Mouse (Mus musculus): ENCODE measurements around the gene Atf6. TPM values are rescaled to one million over a fixed set of nuclear protein-coding genes. Genes with fewer than 3 reads are reported as not detected.

Gene Atf6
- total RNA-seq, 4 experiments from 2014 or later = 44.3 to 51.8 (median 48.5) TPM

DNA sequence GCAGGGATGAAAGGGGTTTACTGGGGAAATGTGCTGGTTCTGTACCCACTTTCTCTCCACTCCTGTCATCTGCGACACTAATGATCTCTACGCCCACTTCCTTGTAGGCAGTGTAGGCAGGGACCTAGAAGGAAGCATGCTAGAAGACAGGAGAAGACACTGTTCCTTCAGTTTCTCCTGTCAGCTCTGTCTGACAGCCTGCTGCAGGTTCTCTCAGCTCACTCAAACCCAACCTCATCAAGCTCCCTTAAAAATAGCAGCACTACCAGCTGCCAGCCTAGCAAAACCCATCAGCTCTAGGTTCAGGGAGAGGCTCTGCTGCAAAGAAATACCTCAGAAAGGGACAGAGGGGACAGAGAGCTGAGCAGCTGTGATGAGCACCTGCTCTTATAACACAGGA, 17.6 kb downstream of the Atf6 start:
- DNase-seq (ENCODE audit: low spot score in 2 of 2) = no peak

DNA sequence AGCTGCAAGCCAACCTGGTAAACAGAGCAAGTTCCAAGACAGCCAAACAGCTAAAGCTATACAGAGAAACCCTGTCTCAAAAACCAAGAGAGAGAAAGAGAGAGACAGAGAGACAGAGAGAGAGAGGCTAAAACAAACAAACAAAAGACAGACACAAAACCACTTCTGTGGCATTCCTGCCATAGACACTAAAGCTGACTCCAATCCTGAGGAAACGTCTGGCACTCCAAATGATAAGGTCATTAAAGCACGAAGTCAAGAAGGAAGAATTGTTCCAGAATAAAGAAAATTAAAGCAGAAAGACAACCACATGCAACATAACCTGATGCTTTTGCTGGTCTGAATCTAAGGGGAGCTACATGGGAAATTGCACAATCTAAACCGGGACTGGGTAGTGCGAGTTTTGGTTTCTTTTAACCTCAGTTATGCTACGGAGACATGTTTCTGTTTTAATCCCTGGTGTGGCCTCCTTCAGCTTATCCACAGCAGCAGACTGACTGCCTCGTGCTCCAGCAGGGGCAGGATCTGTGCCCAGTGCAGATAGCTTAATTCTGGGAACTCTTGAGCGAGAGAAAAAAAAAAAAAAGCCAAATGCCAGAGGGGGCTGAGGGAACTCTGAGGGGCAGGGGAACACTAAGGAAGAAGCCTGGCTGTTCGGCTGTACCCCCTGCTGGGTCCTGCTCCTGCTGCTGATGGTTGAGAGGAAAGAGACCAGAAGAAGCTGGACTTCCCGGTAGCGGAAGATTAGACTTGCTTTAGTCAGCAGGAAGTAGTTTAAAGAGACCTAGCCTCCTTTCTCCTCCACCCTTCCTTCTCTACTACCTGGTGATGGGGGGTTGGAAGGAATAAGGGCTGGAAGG, 21.9 kb downstream of the Atf6 start:
- DNase-seq (ENCODE audit: low spot score in 2 of 2) = no peak

DNA sequence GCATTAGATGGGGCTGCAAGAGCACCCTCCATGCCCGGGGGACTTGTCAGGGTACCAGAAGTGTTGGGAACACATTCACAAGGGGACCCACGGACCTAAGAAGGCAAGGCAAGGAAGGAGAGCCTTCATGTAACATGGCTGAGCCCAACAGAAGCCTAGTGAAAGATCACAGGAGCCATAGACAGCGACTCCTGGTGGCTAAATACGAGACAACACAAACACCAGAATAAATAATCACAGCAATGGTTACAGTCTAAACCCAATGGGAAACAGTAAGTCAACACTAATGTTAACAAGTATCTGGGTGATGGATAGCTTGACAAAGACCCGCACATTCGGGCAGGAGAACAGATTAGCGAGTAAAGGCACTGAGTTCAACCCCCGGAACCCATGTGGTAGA, 23.2 kb downstream of the Atf6 start:
- no peak for DNase-seq (ENCODE audit: low spot score in 2 of 2)

DNA sequence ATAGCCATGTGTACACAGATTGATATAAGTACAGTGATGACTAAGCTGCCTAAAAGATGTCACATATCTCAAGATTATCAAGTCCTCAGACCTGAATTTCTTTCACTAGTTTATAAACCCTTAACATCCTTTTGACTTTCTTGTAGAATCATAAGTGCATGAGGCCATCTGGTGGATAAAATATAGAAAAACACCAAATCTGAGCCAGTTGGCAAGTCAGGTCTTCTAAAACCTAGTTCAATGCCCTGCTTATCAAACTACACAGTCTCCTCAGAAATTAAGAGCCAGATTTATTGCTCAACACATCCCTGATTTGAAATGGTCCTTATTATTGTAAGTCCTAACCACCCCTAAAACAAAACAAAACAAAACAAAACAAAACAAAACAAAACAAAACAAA, 27.9 kb downstream of the Atf6 start:
- DNase-seq (ENCODE audit: low spot score in 2 of 2) = no peak

DNA sequence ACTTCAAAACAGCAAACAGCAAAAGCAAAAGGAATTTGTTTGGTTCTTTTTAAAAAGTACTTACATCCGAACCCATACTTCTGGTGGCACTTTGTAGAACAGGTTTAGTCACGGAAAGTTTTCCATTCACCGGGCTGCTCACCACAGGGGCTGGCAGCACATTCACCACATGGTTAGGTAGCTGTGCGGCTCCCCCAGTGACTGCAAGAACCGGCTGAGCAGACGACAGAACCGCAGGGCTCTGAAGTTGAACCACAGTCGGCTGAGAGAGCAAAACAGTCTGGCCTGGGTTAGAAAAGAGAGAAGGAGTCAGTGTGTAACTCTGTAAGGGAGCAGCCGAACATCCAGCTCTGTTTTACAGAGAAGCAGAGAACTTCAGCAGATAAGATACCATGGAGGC, 32.8 kb downstream of the Atf6 start:
- DNase-seq (ENCODE audit: low spot score in 2 of 2) = no peak

DNA sequence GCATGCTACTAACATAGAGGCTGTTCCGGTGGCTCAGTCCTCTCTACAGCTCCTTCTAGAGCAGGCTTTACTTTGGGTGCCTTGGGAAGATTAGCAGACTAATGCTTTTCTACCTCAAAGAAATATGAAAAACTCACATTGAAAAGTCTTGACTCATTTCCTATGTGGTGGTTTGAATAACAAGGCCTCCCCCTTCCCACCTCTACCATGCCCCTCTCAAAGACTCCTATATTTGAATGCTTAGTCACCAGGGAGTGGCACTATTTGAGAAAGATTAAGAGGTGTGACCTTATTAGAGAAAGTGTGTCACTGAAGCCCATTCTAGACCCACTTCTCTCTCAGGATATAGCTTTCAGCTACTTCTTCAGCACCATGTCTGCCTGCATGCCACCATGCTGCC, 37.8 kb downstream of the Atf6 start:
- DNase-seq (ENCODE audit: low spot score in 2 of 2) = no peak

DNA sequence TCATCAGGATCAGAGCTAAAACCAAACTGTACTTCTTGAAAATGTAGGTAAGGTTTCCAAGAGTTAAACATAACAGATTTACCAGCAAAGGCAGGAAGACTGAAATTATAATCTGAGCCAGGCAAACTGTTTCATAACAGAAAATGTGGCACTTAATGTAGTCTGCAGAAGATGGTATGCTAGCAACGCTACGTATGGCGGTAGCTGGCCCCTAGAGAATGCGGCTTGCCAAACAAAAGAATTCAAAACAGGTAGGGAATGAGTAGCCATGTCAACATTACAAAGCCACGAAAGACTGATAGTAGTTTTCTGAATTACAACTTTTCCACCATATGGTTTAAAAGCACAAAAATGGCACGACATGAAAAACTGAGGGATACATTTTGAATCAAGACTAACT, 38.2 kb downstream of the Atf6 start:
- no peak for DNase-seq (ENCODE audit: low spot score in 2 of 2)

DNA sequence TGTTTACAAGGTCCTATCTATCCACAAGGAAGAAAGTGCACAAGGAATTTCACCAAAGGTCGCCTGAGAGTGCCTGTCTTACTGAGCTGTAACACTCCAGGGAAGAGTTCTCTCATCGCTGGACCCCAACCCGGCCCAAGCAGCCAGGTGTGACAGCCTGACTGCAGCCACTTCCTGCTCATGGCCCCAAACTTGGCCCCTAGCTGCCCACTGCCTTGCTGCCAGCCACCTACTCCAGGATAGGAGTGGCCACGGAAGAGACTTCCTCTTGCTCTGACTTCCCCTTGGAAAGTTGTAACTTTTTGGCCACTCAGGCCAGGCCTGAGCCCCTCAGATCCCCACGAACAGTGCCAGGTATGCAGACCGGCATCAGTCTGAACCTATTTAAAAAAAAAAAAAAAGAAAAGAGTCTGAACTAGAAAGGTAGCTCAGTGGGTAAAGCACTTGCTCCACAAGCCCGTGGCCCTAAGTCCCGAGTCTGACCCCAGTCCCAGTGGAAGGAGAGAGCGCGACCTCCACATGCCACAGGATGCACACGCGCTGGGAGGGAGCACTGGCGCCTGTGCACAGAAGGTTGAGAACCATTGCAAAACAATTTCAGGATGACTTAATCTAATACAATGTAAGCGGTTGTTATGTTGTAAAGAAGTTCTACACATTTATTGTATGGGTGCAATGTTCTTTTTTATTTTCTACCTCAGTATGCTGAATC, 47.3 kb downstream of the Atf6 start:
- no peak for DNase-seq (ENCODE audit: low spot score in 2 of 2)

DNA sequence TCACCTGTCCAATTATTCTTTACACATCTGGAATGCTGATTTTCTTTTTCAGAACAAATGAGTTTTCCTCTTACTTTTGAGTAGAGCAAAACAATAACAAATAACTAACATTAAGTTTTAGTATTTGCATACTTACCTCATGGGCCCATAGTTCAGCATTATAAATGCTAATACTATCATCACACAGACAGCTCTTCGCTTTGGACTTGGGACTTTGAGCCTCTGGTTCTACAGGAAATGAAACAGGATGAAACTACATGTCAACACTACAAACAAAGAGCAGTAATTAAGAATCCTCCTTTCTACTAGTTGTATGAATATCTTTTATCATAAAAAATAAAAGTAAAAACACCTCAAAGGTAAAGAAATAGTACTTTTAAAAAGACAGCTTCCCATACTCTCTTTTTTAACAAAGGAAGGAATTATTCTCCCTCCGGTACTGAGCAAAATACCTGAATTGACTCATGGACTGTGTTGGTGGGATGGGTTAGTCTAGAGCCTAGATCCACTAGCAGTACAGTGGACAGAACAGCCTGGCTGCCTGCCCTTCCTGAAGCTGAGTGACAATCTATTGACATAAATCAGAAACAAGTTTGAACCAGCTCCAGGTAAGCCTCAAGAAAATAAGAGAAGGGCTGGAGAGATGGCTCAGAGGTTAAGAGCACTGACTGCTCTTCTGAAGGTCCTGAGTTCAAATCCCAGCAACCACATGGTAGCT, 52.1 kb downstream of the Atf6 start:
- DNase-seq (ENCODE audit: low spot score in 2 of 2) = no peak

DNA sequence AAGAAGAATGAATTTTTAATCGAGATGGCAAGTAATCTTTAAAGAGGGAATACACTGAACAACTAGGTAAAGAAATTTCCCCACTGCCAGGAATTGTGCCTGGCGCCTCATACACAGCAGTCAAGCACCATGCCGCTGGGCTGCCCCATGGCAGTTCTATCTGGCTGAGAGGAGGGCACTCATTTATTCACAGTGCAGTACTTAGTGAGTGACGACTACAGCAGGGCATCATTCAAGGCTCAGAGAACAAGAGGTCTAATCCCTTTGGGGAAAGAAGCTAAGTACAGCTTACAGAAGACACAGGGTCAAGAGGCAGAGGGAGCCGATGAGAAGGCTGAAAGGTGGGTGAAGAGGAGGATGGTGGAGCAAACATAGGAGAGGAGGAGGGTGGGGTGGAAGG, 54.7 kb downstream of the Atf6 start:
- no peak for DNase-seq (ENCODE audit: low spot score in 2 of 2)

DNA sequence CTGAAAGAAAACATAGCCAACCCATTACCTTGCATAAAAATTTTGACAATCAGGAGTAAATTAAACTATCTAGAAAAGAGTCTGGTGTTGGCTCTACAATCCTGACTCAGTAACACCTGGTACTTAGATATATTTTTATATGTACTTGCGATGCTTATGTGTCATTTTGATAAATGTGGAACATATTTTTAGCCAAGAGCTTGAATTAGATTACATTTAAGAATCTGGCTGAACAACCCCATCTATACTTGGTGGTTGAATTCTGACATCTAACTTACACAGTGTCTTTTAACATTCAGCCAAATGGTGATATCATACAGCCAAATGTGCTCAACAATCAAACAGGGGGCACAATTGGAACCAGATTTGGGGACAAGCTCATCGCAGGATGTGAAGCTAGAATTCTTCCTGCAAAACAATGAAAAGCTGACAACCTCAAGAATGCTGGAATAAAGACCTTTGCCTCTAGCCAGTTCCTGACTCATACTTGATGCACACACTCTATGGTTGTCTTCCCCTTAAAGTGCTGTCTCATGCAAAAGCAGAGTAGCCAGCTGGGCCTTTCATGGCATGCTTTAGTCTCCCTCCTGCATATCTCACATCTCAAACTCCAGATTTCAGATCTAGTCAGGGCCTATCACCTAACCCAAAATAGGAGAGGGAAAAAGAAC, 59.8 kb downstream of the Atf6 start:
- no peak for DNase-seq (ENCODE audit: low spot score in 2 of 2)

DNA sequence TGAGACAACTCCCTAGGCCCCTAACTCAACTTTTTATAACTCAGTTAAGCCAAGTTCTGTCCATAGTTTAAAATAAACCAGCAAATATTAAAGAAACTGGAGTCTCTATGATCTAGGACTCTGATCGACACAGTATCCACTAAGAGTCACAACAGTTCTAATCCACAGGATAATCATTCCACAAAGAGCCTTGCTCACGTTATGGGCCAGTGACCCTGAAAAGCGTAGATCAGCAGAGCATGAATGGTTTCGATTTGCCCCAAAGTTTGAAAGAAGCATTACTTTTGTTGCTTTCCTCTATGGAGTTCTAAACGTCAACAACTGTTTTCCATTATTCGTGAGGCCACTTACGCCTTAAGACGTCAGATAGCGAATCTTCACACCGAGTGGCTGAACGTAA, 62.9 kb downstream of the Atf6 start:
- no peak for DNase-seq (ENCODE audit: low spot score in 2 of 2)

DNA sequence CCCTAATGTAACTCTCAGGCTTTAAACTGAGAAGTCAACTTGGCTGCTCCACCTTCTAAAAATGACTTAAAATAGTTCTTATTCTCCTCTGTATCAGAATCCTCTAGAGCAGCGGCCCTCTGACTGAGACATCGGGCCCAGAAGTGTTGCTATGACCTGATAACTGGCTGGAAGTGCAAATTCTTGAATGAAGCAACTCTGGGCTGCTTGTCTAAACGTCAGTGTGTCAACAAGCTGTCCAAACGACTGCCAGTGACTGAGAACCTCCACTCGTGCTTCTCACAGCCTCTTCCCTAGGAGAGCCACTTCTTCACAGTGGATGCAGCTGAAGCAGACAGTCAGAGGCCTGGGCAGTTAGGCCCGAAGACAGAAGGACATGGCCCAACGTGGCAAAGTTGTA, 64.9 kb downstream of the Atf6 start:
- DNase-seq (ENCODE audit: low spot score in 2 of 2) = no peak

DNA sequence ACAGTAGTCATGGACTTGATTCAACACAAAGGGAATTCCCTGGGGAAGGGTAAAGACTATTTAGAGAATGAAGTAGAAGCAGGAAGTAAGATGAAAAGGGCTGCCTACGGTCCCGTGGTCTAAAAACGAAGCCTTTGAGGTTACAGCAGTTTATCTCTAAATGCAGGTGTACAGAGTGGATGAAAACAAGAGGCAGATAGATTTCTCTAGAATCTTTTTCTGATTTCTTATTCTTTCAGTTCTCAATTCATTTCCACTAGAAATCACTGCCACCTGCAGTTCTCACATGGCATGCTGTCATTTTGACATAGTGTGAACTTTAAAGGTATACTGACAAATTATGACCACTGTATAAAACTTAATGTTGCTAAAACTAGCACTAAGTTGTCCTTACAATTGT, 66.9 kb downstream of the Atf6 start:
- DNase-seq (ENCODE audit: low spot score in 2 of 2) = no peak

DNA sequence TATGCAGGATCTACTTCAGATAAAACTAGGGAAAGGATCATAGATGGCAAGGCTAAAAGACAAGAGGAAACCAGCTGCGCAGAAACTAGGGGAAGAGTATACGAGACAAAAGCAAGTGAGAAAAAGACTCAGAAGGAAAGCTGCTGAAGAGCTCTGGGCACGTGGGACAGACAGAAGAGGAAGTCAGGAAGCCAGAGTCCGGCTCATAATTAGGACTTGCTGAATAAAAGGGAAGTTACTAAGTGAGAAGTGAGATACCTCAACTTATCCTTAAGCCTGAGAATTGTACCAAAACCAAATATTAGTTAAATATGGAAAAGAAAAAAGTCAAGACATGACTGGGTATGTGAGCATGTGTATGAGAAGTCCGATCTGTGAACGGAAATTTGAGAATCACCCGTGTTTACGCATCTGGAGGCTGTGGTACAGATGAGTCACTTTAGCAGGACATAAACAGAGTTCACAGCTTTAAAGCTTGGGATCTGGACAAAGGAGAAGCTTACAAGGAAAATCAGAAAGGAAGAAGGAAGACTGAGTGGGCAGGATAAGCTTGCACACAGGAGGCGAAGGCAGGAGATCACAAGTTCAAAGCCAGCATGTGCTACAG, 71.7 kb downstream of the Atf6 start:
- DNase-seq (ENCODE audit: low spot score in 2 of 2) = no peak

DNA sequence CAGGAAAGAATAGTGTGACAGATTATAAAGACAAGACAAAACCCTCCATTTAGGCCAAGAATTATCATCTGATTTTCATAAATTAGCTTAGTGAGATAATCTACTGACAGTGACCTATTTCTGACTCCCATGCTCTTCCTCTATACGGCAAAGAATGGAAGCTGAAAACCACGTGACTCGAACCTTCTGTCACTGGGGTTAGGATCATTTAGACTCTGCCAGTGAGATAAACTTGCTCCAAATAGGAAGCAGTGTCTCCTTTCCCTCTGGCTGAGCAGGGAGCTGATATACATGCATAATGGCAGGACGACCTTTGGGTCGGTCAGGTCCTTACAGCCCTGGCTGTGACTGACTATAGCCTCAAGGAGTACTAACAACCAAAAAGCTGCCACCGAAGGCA, 76.0 kb downstream of the Atf6 start:
- DNase-seq (ENCODE audit: low spot score in 2 of 2) = no peak

DNA sequence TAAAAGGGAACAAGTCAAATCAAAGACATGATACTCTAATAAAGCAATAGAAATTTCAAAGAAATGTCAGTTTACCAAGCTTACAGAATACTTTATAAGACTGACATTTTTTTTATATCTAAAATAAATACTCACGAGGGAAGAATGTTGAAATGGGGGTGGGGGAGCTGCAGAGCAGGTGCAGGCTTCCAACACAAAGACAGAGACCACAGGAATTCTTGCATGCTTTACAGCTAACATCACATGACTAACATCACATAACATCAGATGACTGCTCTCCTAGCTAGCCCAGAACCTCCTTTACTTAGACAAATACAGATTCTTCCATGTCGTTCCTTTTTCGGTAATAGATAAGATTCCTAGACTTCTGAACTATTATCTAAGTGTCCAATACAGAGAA, 76.6 kb downstream of the Atf6 start:
- DNase-seq (ENCODE audit: low spot score in 2 of 2) = no peak

DNA sequence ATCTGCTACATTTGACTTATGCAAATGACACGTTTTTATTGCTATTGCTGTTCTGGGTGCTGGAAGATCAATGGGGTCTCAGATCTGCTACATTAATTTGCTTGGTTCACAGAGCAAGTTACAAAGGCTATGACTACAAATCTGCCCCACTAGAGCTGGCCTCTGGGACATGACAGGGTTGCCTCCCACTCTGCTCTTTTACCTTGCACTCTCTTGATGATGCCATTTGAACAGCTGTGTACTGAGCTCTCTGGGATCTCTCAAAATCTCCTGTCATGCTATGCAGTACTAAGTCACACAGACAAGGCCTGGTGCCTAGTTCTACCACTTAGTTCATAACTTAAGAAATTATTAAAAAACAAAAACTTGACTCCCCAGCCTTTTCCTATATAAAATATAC, 79.9 kb downstream of the Atf6 start:
- no peak for DNase-seq (ENCODE audit: low spot score in 2 of 2)

DNA sequence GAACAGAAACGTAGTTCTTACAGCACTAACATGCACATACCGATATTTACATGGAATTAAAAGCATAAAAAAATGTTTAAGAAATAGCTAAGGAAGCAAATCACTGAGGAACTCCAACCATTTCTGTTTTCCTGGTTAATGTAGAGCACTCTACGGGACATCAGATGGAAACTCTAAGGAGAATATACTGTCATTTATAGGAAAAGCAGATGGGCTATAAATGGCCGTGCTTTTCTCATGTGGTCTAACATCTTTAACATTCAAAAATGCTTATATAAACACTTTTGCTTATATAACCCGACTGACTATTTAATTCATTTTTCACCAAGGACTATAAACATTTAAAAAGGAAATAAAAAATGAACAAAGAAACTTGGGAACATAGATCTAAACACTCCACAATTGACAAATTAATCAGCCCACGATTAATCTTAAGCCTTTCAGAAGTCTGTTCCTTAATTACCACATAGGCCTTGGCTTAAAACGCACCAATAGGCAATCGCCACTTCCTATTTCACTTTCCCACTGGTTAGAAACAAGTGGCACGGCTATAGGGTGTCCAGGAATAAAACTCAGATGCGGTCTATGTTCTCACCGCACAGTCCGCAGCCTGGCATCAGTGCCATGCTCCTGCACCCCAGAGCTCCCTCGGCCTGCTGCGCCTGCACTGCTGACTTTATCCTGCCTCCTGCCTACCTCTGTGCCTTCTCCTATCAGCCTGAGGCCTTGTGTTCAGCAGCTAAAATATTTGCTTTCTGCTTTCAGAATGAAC, 80.8 kb downstream of the Atf6 start:
- no peak for DNase-seq (ENCODE audit: low spot score in 2 of 2)

DNA sequence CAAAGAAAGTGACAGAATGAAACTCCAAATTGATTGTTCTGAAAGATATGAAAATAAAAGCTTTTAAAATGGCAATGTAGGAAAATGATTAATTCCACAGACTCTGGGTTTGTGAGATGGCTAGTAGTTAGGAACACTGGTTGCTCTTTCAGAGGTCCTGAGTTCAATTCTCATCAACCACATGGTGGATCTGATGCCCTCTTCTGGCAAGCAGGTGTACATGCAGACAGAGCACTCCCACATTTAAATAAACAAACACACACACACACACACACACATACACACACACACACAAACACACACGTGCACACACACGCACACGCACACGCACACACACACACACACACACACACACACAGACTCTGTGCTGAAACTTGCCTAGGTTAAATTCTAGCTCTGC, 89.9 kb downstream of the Atf6 start:
- no peak for DNase-seq (ENCODE audit: low spot score in 2 of 2)

DNA sequence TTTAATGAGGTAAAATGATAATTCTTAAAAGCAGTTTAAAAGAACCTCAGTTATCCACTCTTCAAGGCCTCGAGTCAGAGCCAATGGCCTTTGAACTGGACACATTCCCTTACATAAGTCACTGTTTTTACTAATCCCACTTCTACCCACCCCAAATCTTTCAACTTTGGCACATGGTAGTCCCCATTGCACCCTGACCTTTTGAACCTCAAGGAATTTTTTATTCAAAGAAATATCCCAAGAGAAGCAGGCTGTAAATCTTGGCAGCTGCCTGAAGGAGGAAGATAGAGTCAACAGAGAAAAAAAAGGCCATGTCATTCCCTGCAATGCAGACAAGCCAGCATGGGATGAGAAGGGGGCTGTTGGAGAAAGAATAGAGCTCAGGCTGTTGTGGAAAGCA, 93.1 kb downstream of the Atf6 start:
- no peak for DNase-seq (ENCODE audit: low spot score in 2 of 2)

Data from layer of hippocampus, adult 8-10 months (tissue).